13 mouse cellular contexts compared by ENCODE assay signal in the genomic region with DNA sequence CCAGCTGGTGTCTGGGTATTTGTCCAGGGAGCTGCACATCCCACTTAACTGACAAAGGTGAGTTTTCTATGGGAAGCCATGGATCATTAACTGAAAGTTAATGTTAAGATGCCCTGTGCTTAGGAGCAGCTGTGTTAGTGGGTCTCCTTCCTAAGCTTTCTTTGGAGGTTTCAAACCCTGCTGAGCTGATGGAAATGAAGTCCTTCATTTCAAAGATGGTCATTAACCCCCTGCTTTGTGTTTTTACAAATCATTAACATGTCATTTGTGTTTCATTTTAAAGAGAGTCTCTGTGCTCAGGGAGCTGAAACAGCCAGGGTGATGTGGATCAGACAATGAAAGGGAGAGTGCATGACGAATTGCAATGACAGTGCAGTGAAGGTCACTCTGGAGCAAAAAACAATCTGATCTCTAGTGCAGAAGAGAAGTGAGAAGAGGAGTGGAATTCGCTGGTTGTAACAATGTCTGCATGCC.
A peak's percentile ranks its signal among the peaks of the same experiment; 100 is the strongest.
DNase-seq lines count a peak whose midpoint lies in the region; ATAC-seq lines count a peak whose summit lies in the region.
"Had no signal": no experiment of that assay in that cellular context is flagged by ENCODE, and none has a peak within 500 bp of the region (broad histone marks: within the 10 kb centered on the region; RNA-seq: fewer than 3 reads in every experiment).

No protein-coding gene starts in this region.

- H3K27ac ChIP-seq in forebrain, embryonic 15.5 days (replicated peaks) = no peak overlapping the region
- H3K27ac ChIP-seq in midbrain, embryonic 14.5 days (replicated peaks; ENCODE audit: low read depth, low read length) = 0 out of 2 replicates have a peak overlapping the region, but pooled peaks have one; percentile 49
- H3K27ac ChIP-seq: embryonic facial prominence, embryonic 10.5 days; left cerebral cortex, adult 2 months had no signal

- ATAC-seq in forebrain, embryonic 15.5 days (replicated peaks) = 0 out of 2 replicates have a peak, but pooled peaks have one; percentile 32
- ATAC-seq in midbrain, embryonic 14.5 days (ENCODE audit: low FRiP score, low TSS enrichment) = peak; percentile 81

- no peaks in the 10 kb centered on the region for H3K4me1 ChIP-seq in forebrain, embryonic 15.5 days
- peaks cover 12% of the 10 kb centered on the region for H3K4me1 ChIP-seq in midbrain, embryonic 14.5 days (ENCODE audit: control insufficient read depth, insufficient read depth, low read length)
- H3K4me1 ChIP-seq: embryonic facial prominence, embryonic 10.5 days had no signal

- no peak overlapping the region for H3K4me3 ChIP-seq in forebrain, embryonic 15.5 days
- no peak overlapping the region for H3K4me3 ChIP-seq in midbrain, embryonic 14.5 days (replicated peaks; ENCODE audit: low read depth, low read length)
- H3K4me3 ChIP-seq: embryonic facial prominence, embryonic 10.5 days; left cerebral cortex, adult 2 months had no signal

- H3K9ac ChIP-seq in forebrain, embryonic 15.5 days (replicated peaks) = no peak overlapping the region
- no peak overlapping the region for H3K9ac ChIP-seq in midbrain, embryonic 14.5 days (replicated peaks; ENCODE audit: low read length)

- H3K36me3 ChIP-seq in forebrain, embryonic 15.5 days = no peaks in the 10 kb centered on the region
- H3K36me3 ChIP-seq in midbrain, embryonic 14.5 days (ENCODE audit: control insufficient read depth, insufficient read depth, low read length) = no peaks in the 10 kb centered on the region
- H3K36me3 ChIP-seq: embryonic facial prominence, embryonic 10.5 days had no signal

- 4% methylated on average over 2 of the region's 2 CpGs for WGBS in forebrain, embryonic 15.5 days
- 3% methylated on average over 2 of the region's 2 CpGs for WGBS in midbrain, embryonic 14.5 days

- no peaks in the 10 kb centered on the region for H3K9me3 ChIP-seq in forebrain, embryonic 15.5 days
- no peaks in the 10 kb centered on the region for H3K9me3 ChIP-seq in midbrain, embryonic 14.5 days (ENCODE audit: control insufficient read depth, low read length)
- H3K9me3 ChIP-seq: embryonic facial prominence, embryonic 10.5 days had no signal

- no peak overlapping the region for H3K4me2 ChIP-seq in forebrain, embryonic 15.5 days (replicated peaks)
- H3K4me2 ChIP-seq in midbrain, embryonic 14.5 days (ENCODE audit: low read length) = no peak overlapping the region

- no peaks in the 10 kb centered on the region for H3K27me3 ChIP-seq in forebrain, embryonic 15.5 days
- H3K27me3 ChIP-seq in midbrain, embryonic 14.5 days (ENCODE audit: control insufficient read depth, insufficient read depth, low read length) = no peaks in the 10 kb centered on the region

- DNase-seq in kidney, postnatal 10 days = peak; percentile 6
- DNase-seq in kidney, adult 9 months = no peak
- DNase-seq in brain, adult 2 months (ENCODE audit: low read depth, low spot score) = peak; percentile 1
- peak; percentile 50 for DNase-seq in midbrain, embryonic 14.5 days
- no peak for DNase-seq in layer of hippocampus, postnatal 10 days (ENCODE audit: low spot score in 2 of 2)
- DNase-seq in cerebellum, adult 9-11 months = no peak
- DNase-seq: heart, postnatal 10 days; kidney, adult 2 months; liver; retina, postnatal 1 day had no signal

Comparison
In these comparisons a context has a peak if more than half of its experiments do, and no peak if none do; other contexts are left out.
1. DNase-seq: peak in kidney, postnatal 10 days (single experiment), brain, adult 2 months (single experiment) and midbrain, embryonic 14.5 days (single experiment); none in kidney, adult 9 months (single experiment), layer of hippocampus, postnatal 10 days (0 of 2) and cerebellum, adult 9-11 months (single experiment).